Mouse (Mus musculus): ENCODE measurements around the gene Tas2r120.
"Not testable (repeated sequence)": the region's sequence is repeated elsewhere in the genome, so short reads cannot be mapped to it uniquely, and the experiment has no call there.

Gene Tas2r120

DNA sequence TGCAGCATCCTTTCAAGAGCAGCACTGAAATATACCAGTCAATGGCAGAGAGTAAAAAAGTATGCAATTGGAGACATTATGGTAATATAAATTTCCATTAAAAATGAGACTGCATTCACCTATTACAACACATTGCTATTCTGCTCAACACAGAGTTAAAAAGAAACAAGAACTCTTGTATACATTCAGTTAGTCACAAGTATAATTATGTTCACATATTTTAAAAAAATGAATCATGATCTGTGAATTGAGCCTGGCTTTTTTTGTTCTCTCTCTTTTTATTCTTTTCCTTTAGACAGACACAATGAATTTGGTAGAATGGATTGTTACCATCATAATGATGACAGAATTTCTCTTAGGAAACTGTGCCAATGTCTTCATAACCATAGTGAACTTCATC, at the start of gene Tas2r120:
Tas2r120 (plus strand) TSS at position 301 of the 400 bp plus-strand sequence.
- no peak for DNase-seq (ENCODE audit: low spot score)

DNA sequence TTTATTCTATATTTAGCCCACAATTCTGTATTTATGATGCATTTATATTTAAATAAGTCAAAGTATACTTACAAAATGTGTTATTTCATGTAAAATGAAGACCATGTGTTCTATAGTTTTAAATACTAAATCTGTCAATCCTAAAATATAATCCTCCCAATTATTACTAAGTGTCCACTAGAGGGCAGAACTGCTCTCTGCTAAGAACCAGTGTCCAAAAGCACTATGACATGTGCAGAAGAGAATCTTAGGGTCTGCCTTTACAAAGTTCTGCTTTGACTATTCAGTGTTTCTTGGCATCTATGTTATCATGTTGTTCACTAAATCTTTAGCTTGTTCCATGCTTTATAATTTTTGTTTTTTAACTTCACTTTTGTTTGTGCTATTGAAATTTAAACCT, 7.4 kb upstream of the Tas2r120 start:
- no peak for DNase-seq (ENCODE audit: low spot score)

DNA sequence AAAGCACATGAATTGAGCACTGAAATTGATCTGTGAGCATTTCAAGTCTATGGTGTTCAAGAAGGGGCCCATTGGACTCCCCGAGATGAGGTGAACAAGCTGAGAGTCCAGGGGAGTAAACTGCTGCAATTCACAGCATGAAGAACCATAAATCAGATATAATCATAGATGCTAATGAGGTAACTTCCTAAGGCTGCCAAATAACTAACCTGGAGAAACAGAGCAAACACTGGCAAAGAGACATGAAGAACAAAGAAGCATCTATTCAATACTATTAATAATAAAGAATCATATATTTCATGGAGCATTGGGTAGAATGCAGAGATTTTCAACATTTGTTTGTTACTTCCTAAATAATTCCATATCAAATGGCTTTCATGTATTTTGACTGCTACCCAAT, 5.3 kb upstream of the Tas2r120 start, which contains the start of gene A630073D07Rik:
A630073D07Rik (minus strand) TSS at position 101 of the 400 bp plus-strand sequence.
- no peak for DNase-seq (ENCODE audit: low spot score)

DNA sequence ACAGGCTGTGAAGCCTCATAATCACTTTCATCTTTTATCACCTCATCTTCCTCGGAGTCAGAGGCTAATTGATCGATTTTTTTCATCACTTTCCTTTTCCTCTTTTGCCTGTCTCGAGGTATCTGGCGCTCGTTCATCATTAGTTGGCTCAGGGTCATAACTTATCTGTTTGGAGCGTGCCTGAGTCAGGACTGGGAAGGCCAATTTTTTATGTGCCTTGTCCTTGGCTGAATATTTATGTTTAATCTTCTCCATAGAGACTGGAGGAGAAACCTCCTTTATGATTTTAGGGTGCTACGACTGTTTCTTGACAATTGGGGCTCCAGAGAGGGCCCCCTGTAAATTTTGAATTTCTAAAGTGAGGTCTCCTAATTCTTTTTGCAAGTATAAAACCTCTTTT, 34.8 kb downstream of the Tas2r120 start:
- not testable (repeated sequence) for DNase-seq (ENCODE audit: low spot score)

DNA sequence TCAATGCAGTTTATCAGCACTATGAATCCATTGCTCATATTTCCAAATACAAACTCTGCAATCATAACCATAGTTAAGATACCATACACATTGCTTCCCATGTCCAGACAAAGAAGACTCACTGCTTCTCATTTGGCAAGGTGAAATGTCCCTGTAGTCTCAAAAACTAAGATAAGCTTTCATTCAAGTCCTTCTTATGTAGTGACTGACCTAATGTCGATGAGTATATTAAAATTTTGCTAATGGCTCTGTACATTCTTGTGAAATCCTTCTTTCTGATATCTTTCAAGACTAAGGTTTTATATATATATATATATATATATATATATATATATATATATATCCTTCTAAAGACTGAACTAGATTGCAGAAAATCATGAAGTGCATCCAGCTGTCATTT, 44.2 kb downstream of the Tas2r120 start, which contains the start of gene Tas2r121:
Tas2r121 (minus strand) TSS at position 101 of the 400 bp plus-strand sequence.
- DNase-seq (ENCODE audit: low spot score) = no peak
